Mouse (Mus musculus): Measurements from ENCODE around the gene Cacnb1.

- no peak for TF ChIP-seq CTCF (IDR thresholded peaks at IDR 0.05; ENCODE audit: extremely low read depth, insufficient read depth, low read length)
- no peak for TF ChIP-seq POLR2A (IDR thresholded peaks at IDR 0.05; ENCODE audit: extremely low read depth, insufficient read depth, low read length)
Measured at GRCm38 (mm10) chr11:97970771-97971170, 52.1 kb downstream of the Cacnb1 start.

Measured in cortical plate, adult 2 months (tissue).